Mouse (Mus musculus): Measurements from ENCODE around the gene Hoxd12.
A peak's percentile ranks its signal among the peaks of the same experiment; 100 is the strongest.

Hoxd12 gene

DNA sequence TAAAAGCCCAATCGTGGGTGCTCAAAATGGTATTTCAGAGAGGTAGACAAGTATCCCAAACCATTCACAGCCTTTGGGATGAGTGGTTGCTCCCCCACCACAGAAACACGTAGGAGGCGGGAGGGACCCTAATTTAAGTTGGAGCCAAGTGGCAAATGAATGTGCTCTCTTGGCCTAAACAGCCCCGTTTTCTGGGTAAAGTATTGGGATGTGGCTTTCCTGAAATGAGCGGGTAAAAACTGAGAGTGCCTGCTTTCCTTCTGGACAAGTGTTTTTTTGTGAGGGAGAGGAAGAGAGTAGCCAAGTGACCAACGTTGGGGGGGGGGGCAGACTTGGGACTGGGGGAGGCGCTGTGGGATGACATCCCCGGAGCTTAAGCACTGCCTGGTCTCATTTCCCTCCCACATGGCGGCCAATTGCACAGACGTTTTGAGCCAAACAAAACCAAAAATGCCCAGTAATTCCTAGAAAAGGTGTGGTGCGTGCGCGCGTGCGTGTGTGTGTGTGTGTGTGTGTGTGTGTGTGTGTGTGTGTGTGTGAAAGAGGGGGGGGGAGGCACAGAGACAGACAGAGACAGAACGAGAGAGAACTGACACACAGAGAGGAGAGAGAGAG lies 36.2 kb downstream of the Hoxd12 start:
- no peak for DNase-seq

DNA sequence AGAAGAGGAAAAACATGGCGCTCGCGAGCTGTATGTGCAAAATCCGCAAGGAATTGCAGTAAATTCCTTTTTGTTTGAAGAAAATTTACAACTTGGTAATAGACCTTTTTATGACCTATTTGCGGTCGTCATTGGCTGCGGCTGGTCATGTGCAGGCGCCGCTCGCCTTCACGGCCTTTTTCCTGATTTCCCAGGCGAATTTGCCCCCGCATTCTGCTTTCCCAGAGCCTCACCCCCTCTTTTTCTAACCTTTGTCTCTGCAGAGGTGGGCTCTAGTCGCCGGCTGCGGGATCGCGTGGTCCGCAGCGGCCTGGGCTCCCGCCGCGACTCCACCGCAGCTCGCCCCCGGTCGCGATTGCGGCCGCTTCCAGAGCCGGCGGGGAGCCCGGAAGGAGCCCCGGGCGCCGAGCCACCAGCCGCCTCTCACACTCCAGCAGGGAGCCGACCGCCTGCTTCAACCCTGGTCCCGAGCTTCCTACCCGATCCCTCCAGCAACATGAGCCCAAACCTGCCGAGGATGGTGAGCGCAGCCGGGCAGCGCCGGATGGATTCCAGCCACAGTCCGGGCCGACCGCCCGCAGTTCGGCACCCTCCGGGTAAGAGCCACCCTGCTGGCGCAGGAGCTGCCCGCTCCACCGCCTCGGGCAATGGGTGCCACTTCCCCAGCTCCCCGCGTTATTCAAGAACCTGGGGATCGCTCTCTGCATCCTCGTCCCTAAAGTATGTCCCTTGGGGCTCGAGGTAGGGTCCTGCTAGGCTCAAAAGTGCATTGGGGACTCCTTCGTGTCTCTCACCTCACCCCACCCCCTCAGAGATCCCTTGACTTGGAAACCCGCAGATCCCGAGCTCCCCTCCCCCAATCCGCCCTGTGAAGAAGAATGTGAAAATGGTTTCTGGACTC lies 37.2 kb downstream of the Hoxd12 start, which contains the start of the genes Hoxd3 and Hoxd4:
TSS of gene Hoxd3 (plus strand) at position 207 of the 901 bp plus-strand sequence.
TSS of gene Hoxd4 (plus strand) at position 209 of the 901 bp plus-strand sequence.
- no peak for DNase-seq

DNA sequence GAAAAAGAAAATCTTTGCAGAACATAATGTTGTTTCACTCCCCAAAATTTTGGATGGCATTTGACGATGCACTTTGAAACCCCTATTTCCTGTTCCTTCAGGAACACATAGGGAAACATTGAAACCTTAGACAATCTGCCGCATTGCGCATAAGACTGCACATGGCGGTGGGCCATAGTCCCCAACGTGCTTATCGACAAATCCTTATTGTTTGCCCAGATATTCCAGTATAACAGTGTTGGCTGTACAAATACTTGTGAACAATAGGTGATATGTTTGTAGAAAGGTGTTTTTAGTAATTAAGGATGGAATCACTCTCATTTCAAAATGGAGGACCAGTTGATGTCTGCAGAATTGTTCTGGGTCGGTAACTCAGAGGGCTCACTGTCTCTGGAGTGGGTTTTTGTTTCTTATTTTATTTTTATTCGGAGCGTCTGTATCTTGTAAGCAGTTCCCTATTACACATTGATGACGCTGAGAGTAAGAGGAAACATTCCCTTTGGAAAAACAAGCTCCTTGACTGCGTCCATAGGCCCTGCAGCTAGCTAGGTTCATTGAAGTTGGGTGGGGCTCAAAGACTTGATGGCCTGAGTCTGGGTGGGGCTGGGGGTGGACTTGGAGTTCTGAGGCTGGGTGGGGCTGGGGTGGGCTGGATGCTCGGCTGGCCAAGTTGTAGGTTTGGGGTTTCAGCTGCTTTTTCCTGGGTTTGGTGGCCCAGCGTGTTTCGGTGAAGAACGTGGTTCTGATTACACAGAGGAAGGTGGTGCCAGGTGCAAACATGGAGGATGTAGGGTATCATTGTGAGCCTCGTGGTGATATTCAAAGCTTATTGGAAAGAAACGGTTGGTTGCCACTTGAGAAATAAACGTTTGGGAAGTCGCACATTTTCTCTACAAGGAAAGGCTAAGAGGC lies 38.7 kb downstream of the Hoxd12 start:
- DNase-seq, result no peak

- no peak for DNase-seq
Observed at GRCm38 (mm10) chr2:74714156-74714789, 39.5 kb downstream of the Hoxd12 start.

- DNase-seq, result no peak
Observed at GRCm38 (mm10) chr2:74714881-74715280, 40.1 kb downstream of the Hoxd12 start.

GRCm38 (mm10) chr2:74715504-74716241 lies 40.9 kb downstream of the Hoxd12 start:
- DNase-seq, result peak; percentile 25

DNA sequence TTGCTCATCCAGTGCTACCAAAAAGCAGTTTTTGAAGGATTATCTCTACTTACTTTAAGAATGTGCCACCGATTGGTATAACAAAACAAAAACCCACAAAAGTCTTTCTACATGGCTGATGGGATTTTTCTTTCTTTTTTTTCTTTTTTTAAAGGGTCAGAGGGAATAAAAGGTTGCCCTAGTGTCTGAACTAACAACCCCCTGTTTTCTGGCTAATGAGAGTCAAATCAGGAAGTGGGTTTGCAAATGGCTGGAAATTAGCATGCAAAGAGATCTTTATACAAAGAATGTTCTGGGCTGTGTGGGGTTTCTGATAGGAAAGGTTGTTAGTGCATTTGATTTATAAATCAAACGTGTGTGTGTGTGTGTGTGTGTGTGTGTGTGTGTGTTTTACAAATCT lies 45.6 kb downstream of the Hoxd12 start:
- no peak for DNase-seq

- no peak for DNase-seq
Observed at GRCm38 (mm10) chr2:74720955-74721491, 46.2 kb downstream of the Hoxd12 start.

- no peak for DNase-seq
Observed at GRCm38 (mm10) chr2:74721882-74722281, 47.1 kb downstream of the Hoxd12 start.

GRCm38 (mm10) chr2:74722949-74723348 lies 48.1 kb downstream of the Hoxd12 start:
- DNase-seq, result no peak

GRCm38 (mm10) chr2:74724244-74725015 lies 49.6 kb downstream of the Hoxd12 start:
- no peak for DNase-seq

DNA sequence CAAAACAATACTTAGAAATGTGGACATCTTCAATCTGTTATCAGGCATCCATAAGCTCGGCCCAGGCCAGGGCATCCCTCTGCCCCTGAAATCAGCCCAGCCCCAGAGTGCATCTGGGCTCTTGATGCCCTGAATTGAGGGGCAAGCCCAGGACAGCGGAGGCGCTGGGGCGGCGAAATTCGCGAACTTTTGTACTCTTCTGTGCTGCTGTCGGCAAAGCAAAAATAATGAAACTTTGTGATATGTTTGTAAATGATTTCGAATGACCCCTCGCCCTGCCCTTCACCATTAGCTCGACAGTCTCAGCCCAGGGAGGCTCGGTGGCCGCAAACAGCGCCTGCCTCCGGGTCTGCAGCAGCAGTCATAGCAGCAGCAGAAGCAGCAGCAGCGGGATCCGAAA lies 50.4 kb downstream of the Hoxd12 start:
- no peak for DNase-seq

DNA sequence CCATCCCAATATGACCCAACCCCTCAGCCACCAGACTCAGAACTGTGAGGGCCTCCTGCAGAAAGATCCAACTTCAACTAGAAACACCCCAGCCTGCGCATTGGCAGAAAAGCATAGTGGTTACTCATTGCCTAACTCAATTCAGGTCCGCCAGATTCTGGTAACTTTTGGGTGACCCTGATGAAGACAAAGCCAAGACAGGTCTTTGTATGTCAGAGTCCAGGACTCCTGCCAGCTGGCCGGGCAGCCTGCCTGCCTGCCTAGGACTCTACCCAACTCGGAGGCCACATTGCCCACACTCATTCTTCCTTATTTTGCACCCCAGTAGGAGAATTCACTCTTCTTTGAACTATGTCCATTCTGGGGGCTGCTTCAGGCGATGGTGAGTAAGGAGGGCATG lies 51.7 kb downstream of the Hoxd12 start, which contains the start of gene Gm28230:
TSS of gene Gm28230 (plus strand) at position 178 of the 400 bp plus-strand sequence.
- DNase-seq, result no peak

GRCm38 (mm10) chr2:74726973-74727639 lies 52.3 kb downstream of the Hoxd12 start:
- no peak for DNase-seq

Measured in cerebellum, adult 9-11 months (tissue).